Mouse (Mus musculus): ENCODE results near the gene Cyp26b1.

Gene Cyp26b1

DNA sequence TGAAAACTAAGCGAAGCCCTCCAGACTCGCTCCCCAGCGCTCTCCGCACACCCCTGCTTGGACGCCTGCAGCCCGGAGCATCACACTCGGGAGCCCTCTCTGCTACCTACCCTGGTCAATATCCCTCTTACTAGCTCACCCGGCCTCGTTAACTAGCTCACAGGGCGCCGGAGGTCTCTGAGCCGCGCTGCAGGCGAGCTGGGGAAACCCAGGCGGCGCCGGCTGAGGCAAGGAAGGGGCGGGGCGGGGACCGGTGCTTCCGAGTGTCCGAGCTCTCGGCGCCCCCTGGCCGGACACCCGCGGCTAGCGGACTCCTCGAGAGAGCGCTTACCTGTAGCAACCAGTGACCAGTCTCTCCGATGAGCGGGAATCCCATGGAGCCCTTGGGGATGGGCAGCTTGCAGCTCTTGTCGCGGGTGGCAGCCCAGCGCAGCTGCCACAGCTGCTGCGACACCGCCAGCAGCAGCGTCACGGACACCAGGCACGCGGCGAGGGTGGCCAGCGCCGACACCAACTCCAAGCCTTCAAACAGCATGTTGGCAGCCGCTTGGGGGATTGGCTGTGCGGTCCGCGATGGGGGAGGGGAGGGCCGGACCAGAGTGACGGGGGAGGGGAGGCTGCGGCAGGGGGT, 6.1 kb downstream of the Cyp26b1 start:
- DNase-seq (ENCODE audit: low read depth, low spot score) = peak; percentile 53

DNA sequence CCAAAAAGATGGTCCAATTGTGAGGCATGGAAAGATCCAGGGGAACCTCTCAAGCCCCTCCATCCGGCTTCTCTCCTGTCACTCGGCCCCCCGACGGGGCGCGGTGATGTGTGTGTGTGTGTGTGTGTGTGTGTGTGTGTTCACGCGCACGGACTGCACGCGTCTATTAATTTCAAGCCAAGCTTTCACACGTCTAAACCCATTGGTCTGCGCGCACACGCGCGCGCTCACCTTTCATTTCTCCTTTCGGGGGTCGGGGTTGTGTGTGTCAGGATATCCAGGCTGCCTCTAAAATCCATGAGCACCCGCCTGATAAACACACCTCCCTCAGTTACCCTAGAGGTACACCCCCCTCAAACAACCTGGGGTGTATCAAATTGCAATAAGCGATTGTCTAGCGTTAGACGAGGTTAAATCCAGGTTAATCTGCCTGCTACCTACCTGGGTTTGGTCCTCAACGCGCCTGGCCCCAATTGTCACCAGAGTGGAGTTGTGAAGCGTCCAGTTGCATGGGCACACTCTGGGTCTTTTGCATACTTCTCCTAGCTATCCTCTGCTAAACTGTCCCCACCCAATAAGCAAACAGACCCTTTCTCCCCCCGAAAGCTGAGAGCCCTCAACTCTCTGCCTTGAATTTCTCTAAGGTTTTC, 7.0 kb downstream of the Cyp26b1 start:
- no peak for DNase-seq (ENCODE audit: low read depth, low spot score)

DNA sequence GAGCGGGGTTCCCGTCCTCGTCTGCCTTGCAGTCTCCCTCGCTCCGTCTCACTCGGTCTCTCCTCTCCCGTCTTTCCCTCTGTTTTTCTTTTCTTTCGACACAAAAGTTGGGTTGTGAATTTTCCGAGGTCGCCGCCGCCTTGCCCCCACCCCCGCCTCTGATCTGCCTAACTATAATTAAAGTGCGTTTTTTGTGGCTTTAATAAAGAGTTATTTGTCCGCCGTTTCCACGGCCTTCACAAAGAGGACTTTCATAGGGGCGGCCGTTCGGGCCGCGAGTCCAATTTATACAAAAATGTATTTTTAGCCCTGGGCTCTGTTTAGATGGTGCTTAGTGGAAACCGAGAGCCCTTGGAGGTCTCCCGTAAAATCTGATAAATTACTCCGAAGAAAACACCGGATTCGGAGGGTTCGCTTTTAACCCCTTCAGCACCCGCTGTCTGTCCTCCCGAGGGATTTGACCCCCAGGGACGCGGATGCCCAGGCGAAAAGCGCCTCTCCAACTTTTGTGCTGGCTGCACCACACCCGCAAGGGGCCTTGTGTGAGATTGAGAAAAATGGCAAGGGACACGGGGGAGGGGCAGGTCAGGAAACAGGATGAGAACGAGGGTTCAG, 7.9 kb downstream of the Cyp26b1 start:
- DNase-seq (ENCODE audit: low read depth, low spot score) = no peak

DNA sequence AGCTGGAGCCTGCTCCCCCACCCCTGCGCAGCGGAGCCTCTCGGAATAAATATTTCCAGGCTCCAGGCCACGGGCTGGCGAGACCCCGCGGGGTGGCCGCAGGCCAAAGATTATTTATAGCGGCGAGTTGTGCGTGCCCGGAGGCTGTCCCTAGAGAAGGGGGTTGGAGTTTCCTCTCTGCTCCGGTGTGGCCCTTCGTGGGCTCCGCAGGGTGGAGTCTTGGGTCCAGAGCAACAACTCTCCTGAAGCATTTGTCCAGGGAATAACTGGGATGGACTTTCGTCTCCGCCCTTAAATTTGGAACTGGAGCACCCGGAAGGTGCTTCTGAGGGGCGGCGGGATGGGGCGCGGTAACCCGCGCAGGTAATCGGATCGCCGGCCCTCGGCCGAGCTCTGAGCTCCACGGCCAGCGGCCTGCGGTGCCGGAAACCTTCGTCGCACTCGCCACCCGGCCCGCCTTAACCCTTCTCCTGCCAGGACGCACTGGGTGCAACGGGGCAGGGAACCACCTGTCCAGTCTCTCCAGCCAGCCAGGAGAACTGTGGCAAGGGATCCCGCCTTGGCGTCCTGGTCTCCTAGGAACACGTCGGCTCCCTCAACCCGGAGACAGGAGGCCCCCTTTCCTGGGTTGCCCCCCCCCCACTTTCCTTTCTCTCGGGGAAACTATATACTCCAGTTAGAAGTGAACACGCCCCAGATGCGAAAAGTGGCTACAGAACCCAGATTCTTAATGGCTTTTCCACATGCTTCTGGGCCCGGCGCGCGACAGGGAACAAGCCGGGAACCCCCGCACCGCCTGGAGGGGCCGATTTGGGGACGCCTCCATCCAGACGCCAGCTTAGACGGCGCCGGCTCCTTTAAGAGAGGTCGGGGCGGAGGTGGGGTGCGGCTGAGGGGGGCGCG, 8.7 kb downstream of the Cyp26b1 start:
- DNase-seq (ENCODE audit: low read depth, low spot score) = no peak

DNA sequence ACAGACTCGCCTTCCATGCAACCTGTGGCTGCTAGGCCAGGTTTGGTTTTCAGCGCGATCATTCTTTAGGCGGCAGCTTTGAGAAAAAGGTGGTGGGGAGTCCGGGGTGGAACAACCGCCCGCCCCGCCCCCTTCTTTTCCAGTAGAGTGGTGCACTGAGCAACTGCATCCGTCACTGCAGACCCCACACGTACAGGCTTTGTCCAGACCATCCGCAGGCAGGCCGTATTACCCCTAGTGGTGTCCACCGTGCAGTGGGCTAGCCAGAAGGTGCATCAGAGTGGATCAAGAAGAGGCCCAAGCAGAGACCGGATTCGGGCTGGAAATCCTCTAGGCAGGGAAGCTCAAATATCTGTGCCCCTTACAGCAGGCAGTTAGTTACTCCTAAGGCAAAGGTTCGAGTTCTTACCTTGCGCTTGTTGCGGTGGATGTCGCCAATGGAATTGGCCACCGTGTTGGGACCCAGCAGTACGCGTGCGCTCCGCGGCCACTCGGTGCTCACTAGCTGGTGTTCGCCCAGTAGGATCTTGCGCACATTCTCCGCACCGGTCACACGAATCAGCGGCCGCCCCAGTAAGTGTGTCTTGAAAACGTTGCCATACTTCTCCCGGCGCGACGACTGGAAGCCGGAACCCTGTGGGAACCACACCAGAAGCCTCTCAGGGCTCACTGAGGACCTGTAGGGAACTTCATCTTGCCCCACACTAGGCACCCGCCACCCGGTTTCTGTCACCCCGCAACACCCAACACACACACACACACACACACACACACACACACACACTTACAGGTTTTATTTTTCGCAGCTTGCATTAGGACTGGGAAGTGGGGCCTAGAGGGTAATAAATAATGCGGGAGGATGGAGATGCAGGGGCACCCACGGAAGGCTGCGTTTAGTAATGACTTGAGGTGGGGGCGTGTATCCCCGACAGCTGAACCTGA, 9.6 kb downstream of the Cyp26b1 start:
- DNase-seq (ENCODE audit: low read depth, low spot score) = no peak

DNA sequence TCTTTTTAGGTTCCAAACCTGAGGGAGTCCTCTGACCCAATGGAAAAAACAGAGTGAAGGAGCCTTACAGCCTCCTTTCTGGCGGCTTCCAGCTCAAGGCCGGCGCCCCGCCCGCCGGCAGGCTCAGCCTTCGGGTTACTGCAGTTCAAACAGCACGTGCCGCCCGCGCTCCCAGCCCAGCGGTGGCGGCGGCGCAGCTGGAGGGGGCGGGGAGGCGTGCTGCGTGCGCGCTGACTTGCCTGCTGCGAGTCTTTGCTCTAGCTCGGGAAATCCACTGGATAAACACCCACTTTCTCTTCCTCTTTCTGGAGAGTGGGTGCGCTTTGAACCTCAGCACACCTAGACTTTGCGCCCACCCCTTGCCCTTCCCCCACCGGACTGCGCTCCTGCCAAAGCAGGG, 10.3 kb downstream of the Cyp26b1 start:
- peak; percentile 70 for DNase-seq (ENCODE audit: low read depth, low spot score)

DNA sequence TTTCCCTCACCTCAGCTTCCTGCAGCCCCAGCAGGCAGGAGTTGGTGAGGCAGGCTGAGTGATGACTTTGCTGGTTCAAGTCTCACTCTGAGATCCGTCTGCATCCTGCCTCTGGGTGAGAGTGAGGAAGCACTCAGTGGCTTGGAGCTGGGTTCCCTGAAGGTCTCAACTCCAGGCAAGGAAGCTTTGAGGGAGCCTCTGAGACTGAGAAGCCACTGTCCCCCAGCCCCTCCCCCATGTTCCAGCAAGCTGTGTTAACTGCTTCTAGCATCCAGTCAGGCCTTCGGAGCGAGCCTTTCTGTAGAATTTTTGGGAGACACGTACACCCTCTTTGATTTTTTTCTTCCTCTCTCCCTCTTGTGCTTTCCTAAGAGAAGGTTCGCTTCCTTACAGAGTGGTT, 10.9 kb downstream of the Cyp26b1 start:
- DNase-seq (ENCODE audit: low read depth, low spot score) = no peak

DNA sequence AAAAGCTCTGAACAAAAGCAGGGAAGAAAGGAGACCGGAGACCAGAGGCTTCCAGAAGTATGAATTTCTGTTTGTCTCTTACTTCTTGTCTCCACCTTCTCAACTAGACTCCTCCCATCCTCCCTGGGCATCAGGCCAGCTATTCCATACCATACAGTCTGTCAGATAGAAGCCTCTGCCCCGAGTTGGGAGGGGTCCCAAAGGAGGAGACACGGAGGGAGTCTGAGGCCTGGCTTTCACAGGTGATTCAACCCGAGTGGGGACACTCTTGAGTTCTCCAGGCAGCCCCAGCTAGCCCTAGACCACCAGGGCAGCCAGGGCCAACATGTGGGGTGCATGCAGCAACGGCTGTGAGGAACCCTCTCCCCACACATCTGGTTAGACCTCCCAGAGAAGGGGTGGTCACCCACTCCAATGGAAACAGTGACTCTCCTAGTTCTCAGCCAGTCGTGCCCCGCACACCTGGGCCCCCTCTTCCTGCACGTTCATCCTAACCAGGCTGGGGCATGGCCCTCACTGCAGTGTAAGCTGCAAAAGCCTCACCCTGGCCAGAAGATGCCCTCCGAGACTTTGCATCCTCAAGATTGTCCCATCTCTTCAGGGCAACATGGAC, 11.8 kb downstream of the Cyp26b1 start:
- DNase-seq (ENCODE audit: low read depth, low spot score) = no peak

DNA sequence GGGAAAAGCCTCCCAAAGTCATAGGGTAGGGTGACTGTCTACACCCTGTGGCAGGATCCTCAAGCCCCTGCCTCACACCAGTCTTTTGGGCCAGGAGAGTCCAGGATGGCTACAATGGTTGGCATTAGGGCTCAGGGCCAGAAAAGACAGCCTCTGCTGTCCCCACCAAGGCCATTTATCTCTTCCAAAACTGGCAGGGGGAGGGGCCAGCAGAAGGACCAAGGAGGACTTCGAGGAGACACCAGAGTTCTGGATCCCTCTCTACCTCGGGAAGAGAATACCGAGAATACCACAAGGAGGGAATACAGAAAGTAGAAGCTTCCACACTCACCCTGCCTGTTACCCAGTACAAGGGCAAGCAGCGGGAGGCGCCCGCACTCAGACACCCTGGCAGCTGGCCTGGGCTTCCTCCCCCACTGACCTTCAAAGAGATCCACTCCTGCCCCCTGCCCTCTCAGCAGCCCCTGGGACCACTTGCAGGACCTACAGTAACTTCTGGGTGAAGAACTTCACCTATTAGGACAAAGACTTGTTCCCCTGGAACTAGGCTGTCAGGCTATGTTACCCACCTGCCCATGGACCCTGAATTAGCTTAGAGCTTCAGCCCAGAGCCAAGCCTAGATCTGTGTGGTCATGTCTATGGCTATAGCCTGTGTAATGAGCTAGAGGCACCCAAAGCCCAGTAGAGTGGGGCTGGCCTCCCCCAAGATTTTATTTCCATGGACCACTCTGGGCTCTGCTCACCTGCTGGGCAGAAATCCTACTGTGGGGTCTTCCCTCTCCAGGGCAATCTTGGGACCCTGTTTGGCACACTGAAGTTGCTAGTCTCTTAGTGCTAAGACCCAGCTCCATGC, 12.5 kb downstream of the Cyp26b1 start:
- DNase-seq (ENCODE audit: low read depth, low spot score) = no peak

DNA sequence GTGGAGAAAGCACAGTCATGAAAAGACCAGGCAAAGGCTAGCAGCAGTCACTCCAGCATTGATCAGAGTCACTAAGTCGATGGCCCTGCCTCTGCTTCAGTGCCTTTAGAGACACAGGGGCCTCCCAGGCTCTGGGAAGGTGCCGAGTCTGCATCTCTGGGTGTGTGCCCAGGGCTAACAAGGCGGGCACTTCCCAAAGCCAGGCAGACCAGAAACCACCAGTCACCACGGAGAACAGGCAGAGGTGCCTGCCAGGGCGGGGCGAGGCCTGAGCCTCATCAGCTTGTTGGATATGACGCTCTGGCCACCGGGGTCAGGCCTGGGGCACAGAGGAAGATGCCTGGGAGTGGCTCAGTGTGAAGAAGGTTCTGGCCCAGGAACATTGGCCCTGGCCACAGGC, 14.2 kb downstream of the Cyp26b1 start:
- DNase-seq (ENCODE audit: low read depth, low spot score) = no peak

DNA sequence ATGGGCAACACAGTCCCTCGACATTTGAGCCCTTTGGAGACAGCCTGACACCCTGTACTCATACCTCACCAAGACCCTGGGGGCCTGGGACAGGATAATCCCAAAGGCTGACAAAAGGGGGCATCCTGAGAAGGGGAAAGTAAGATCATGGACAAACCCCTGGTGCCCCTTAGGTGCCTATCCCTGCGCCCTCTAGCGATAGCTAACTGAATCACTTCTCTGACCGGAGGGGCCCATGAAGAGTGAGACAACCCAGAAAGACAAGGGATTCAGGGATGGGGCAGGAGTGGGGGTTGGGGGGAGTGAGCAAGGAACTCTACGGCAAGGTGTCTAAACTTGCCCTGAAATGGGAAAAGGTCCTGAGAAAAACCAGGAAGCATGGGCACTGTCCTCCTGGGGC, 14.8 kb downstream of the Cyp26b1 start:
- peak; percentile 49 for DNase-seq (ENCODE audit: low read depth, low spot score)

DNA sequence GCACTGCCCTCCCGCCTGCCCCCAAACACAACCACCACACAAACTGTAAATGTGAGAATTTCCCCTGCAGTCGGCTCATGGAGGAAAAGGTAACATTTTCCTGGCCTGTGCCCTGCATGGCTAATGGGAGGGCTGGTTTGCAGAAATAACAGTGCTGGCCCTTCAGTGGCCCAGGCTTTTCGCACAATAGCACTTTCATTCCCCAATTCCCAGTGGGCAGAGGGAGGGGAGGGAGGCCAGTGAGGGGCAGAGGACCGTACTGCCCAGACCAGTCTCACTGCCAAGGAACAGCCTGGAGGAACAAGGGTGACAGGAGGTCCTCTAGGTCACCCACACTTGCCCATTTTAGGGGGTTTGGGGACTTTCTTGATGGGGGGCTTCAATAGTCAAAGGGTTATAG, 15.8 kb downstream of the Cyp26b1 start:
- DNase-seq (ENCODE audit: low read depth, low spot score) = no peak

DNA sequence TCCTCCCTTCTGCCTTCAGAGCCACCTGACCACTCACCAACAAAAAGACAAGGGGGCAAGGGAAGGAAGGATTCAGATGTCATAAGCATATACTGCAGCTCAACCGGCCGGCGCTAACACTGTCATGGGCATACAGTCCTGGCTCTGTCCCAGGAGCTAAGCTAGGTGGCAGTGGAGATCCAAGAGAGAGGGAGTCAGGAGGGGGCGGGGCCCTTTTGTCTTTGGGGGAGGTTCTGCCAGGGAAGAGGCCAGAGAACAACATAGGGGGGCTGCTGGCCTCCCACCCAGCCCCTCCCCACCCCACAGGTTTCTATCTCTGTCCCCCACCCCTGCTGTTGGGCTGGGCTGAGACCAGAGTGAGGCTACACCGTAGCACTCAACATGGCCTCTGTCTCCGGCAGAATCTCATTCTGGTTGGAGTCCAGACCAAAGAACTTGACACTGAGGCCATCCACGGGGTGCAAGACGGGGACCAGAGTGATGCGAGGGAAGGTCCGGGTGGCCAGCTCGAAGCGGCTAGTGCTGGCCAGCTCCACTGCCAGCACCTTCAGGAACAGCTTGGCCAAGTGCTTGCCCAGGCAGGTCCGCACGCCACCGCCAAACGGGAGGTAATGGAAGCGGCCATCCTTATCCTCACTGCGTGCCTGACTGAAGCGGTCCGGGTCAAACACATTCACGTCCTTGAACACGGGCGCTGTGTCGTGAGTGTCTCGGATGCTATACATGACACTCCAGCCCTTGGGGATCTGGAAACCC, 19.6 kb downstream of the Cyp26b1 start:
- DNase-seq (ENCODE audit: low read depth, low spot score) = no peak

DNA sequence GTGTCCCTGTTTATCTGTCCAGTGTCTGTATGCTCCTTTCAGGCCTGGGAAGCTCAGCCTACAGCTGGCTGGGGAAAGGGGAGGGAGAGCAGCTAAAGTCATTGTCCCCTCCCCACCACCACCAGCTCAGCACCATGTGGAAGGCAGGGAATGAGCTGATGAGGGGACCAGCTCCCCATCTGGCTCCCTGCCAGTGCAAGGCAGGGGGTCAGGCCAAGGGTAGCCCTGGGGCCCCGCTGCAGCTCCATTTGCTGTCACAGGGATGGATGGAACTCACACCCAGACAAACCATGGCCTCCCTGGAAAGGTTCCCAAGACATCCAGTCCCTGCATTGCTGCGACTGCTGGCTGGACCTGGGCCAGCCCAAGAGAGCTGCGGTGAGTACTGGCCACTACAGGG, 23.7 kb downstream of the Cyp26b1 start:
- DNase-seq (ENCODE audit: low read depth, low spot score) = no peak

DNA sequence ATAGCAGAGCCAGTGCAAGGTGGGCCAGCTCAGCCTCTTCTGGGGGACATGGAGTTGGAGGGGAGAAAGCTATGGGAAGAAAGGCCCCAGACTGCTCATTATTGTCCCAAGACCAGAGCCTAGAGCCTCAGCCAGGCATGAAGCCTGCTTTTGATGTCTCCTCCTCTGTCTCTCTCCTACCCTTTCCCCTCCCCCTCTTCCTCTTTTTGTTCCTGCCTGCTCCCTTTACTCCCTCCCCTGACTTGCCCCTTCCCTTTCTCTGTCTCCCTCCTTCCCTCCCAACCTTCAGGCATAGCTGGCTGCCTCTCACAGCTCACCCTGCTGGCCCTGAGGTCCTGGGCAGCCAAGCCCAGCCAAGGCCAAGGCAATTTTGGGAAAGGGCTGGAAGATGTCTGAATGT, 24.1 kb downstream of the Cyp26b1 start:
- no peak for DNase-seq (ENCODE audit: low read depth, low spot score)

DNA sequence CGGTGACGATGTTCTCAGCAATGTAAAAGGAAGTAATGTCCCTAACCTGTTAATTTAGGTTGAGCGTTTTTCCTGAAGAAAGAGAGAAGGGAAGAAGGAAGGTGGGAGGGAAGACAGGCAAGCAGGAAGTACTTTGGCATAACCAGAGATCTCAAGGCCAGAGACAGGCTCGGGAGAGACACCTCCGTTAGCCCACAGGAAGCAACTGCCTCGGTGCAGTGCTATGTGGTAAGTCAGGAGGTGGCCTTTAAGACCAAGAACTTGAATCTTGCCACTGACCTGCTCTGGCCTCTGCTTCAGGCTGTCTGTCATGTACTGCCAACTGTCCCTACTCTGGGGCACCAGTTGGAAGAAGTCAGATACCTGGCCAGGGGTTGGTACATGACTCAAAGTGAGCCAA, 24.8 kb downstream of the Cyp26b1 start:
- DNase-seq (ENCODE audit: low read depth, low spot score) = no peak

DNA sequence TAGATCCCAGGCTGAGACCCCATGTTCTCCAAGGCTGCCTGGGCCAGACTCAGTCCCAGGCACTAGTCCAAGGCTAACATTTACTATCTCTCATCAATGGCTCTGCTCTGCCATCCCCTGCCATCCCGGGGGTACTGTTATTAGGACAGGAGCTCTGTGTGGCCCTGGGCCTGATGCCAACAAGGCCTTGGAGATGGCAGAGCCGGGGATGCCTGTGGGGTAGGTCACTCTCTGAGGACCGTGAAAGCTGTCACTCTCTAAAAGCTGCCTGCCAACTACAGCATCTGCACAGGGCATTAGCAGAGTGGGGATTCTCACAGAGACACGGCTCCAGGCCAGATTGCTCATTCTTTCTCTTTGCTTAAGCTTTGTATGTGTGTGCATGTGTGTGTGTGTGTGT, 26.0 kb downstream of the Cyp26b1 start:
- no peak for DNase-seq (ENCODE audit: low read depth, low spot score)

DNA sequence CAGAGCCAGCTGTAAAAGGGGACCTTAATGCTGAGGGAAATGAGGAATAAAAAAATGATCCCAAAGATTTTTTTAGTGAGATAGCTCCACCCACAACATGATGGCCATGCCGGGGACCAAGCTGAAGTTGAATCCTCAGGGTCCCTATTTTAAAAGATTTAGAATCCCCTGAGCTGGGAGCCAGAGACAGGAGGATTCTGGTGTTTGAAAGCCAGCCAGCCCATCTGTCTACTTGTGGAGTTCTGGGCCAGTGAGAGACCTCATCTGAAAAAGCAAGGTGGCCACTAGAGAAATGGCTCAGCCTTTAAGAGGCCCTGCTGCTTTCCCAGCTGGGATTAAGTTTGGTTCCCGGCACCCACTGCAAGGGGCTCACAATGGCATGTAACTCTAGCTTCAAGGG, 26.9 kb downstream of the Cyp26b1 start:
- no peak for DNase-seq (ENCODE audit: low read depth, low spot score)

DNA sequence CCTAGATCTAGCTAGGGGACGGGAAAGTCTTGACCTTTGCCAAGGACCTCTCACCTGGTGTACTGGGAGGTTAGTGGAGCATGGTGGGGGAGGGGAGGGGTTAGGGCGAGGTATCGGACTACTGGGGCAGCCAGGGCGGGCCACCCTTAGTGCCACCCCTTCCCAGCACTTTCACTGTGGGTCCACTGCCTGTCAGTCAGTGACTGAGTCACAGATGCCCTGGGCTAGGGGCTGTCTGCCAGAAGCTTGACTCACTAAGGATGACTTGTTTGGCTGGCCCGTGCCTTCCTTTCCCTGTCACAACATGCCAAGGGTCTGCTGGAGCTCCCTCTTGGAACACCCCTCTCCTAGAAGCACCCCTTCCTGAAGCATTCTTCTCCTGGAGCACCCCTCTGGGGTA, 28.5 kb downstream of the Cyp26b1 start:
- no peak for DNase-seq (ENCODE audit: low read depth, low spot score)

All from CD4-positive, CD25-positive, alpha-beta regulatory T cell, adult 2 months (primary cell).